Mouse (Mus musculus) kidney, postnatal 0 days (tissue): ENCODE measurements at regions not wholly inside any gene's neighbourhood (a gene's known extent, or its start where the extent isn't known, plus 50 kb on each side); places are given as distances from the start of the nearest gene placed in this dataset.
A peak's percentile ranks its signal among the peaks of the same experiment; 100 is the strongest.

ENCODE experiments used
- ATAC-seq: fragments of 200-750 bp; cut with Nextera tagmentation; replicated peaks from 2 replicates; pipeline ENCODE4 v1.8.0; 2017; ENCODE audit warnings: low read depth, moderate number of reproducible peaks, moderate TSS enrichment, moderate library complexity; ENCODE audit not compliant: low FRiP score
- DNase-seq: peaks from one replicate; pipeline ENCODE4 v3.0.0-alpha.2; 2016; ENCODE audit warnings: low spot score
- H3K27ac ChIP-seq: fragments of 300-500 bp; sonication (generic); 2 replicates; pipeline ENCODE4 v1.5.1; 2014; ENCODE audit warnings: mild to moderate bottlenecking
- H3K27me3 ChIP-seq: fragments of 300-500 bp; sonication (generic); 2 replicates; pipeline ENCODE4 v1.6.1; 2014; ENCODE audit warnings: low read length, mixed read lengths; ENCODE audit not compliant: insufficient read depth
- H3K36me3 ChIP-seq: fragments of 300-500 bp; sonication (generic); 2 replicates; pipeline ENCODE4 v1.6.1; 2014; ENCODE audit warnings: low read length, mixed read lengths; ENCODE audit not compliant: insufficient read depth
- H3K4me1 ChIP-seq: fragments of 300-500 bp; sonication (generic); replicated peaks from 2 replicates; pipeline ENCODE4 v1.6.1; 2014; ENCODE audit warnings: antibody characterized with exemption, low read length, mixed read lengths; ENCODE audit not compliant: insufficient read depth
- H3K4me2 ChIP-seq: fragments of 300-500 bp; sonication (generic); 2 replicates; pipeline ENCODE4 v1.6.1; 2014; ENCODE audit warnings: mild to moderate bottlenecking, low read length, moderate library complexity, mixed read lengths
- H3K4me3 ChIP-seq: fragments of 300-500 bp; sonication (generic); replicated peaks from 2 replicates; pipeline ENCODE4 v1.5.1; 2014; ENCODE audit warnings: low read depth, low read length
- H3K9ac ChIP-seq: fragments of 300-500 bp; sonication (generic); 2 replicates; pipeline ENCODE4 v1.6.1; 2014; ENCODE audit warnings: low read depth, low read length
- H3K9me3 ChIP-seq: fragments of 300-500 bp; sonication (generic); replicated peaks from 2 replicates; pipeline ENCODE4 v1.6.1; 2016; ENCODE audit warnings: low read length, inconsistent platforms, mixed read lengths
- CTCF ChIP-seq: IDR thresholded peaks from 2 replicates; pipeline ENCODE4 v1.5.1; 2016; ENCODE audit warnings: antibody characterized with exemption, low read depth, mild to moderate bottlenecking, moderate library complexity
- WGBS: fragments of 180-500 bp; shearing (Covaris S2); extraction: QIAGEN DNeasy Blood & Tissue Kit; methylation state at CpG from one replicate; pipeline ENCODE4 v1.1.7; 2014; 5-methylcytosine and 5-hydroxymethylcytosine counted together

DNA sequence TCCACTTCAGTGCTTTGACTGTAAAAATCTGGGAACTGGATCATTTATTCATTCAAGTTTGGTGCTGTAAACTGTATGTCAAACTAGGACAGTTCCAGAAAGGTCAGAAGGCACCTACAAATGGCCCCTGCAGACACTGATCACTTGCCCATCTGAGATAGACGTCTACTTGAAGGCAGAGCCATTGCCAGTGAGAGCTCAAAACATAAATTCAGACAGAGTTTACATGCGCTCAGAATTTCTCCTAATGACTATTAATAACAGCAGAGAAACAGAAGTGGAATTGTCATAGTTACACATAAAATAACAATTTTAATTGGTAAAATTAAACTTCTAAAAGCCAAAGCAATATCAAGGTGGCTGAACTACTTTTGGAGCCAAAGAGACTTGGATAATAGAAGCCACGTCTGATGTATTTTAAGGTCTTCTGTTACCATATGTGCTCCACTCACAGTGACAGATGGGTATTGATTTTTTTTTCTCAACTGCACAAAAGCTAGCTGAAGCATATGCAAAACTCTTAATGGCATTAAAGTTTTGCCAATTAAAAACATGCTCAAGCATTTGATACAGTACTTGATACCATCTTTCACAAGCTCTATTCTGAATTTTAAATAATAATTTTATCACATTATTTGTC lies 401.8 kb downstream of the Nova1 start:
- DNase-seq, result no peak
- Histone ChIP-seq H3K27me3 (no peaks in the 10 kb centered on the region), H3K4me1 (no peaks in the 10 kb centered on the region), H3K27ac (no peak overlapping the region), H3K9me3 (no peaks in the 10 kb centered on the region), H3K9ac (no peak overlapping the region), H3K36me3 (no peaks in the 10 kb centered on the region), H3K4me3 (no peak overlapping the region), H3K4me2 (no peak overlapping the region)
- WGBS, result 66% methylated on average over 3 of the region's 3 CpGs
- no peak for ATAC-seq
- no peak for TF ChIP-seq CTCF

DNA sequence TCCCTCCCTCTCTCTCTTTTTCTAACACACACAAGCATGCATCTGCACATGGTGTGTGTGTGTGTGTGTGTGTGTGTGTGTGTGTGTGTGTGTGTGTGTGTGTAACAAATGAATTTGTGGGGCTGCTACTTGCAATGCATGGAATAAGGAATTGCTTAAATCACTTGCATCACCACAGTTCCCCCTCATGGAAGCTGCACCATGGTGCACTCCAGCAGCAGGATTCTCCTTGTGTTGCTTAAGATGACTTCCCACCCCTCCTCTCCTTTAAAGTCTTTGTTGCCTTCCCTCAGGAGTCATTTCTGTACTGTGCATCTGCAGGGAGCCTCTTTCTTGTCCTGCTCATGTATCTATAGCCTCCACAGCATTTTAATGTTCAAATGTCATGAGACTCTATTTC lies 402.5 kb downstream of the Nova1 start:
- ATAC-seq, result no peak
- H3K4me3 ChIP-seq, result no peak overlapping the region
- no peak overlapping the region for H3K4me2 ChIP-seq
- no peak overlapping the region for H3K27ac ChIP-seq
- no peak overlapping the region for H3K9ac ChIP-seq
- H3K36me3 ChIP-seq, result no peaks in the 10 kb centered on the region
- no peak for DNase-seq
- H3K9me3 ChIP-seq, result no peaks in the 10 kb centered on the region
- H3K27me3 ChIP-seq, result no peaks in the 10 kb centered on the region
- TF ChIP-seq CTCF, result peak; percentile 15; the same call in 1 of the 2 replicates
- no peaks in the 10 kb centered on the region for H3K4me1 ChIP-seq

- Histone ChIP-seq H3K4me1 (no peaks in the 10 kb centered on the region), H3K36me3 (no peaks in the 10 kb centered on the region), H3K9me3 (no peaks in the 10 kb centered on the region), H3K9ac (no peak overlapping the region), H3K4me3 (no peak overlapping the region), H3K27me3 (no peaks in the 10 kb centered on the region), H3K27ac (no peak overlapping the region), H3K4me2 (no peak overlapping the region)
- no peak for ATAC-seq
- TF ChIP-seq CTCF, result no peak
- no peak for DNase-seq
Measured at GRCm38 (mm10) chr12:46405674-46406073, 413.1 kb downstream of the Nova1 start.

- 1% methylated on average over 14 of the region's 14 CpGs for WGBS
- Histone ChIP-seq H3K36me3 (no peaks in the 10 kb centered on the region), H3K27me3 (no peaks in the 10 kb centered on the region), H3K4me2 (peak overlapping the region; percentile 76), H3K27ac (no peak overlapping the region), H3K4me1 (no peaks in the 10 kb centered on the region), H3K9ac (peak overlapping the region; percentile 8; the same call in 1 of the 2 replicates), H3K9me3 (no peaks in the 10 kb centered on the region), H3K4me3 (peak overlapping the region; percentile 49)
- TF ChIP-seq CTCF, result no peak
- DNase-seq (peak; percentile 15), ATAC-seq (peak; percentile 71)
Measured at GRCm38 (mm10) chr12:46399653-46399975, 419.1 kb downstream of the Nova1 start.

- Histone ChIP-seq H3K9ac (peak overlapping the region; percentile 8; the same call in 1 of the 2 replicates), H3K4me2 (peak overlapping the region; percentile 76), H3K27me3 (no peaks in the 10 kb centered on the region), H3K4me3 (peak overlapping the region; percentile 49), H3K27ac (no peak overlapping the region), H3K9me3 (no peaks in the 10 kb centered on the region), H3K4me1 (no peaks in the 10 kb centered on the region), H3K36me3 (no peaks in the 10 kb centered on the region)
- 5% methylated on average over 23 of the region's 23 CpGs for WGBS
- ATAC-seq (no peak), DNase-seq (peak; percentile 40)
- 0 out of 2 replicates have a peak, but pooled peaks have one; percentile 7 for TF ChIP-seq CTCF
Measured at GRCm38 (mm10) chr12:46398875-46399652, 419.7 kb downstream of the Nova1 start.

- no peaks in the 10 kb centered on the region for H3K36me3 ChIP-seq
- 32% methylated on average over 4 of the region's 4 CpGs for WGBS
- H3K4me1 ChIP-seq, result no peaks in the 10 kb centered on the region
- H3K27ac ChIP-seq, result no peak overlapping the region
- ATAC-seq, result no peak
- H3K9me3 ChIP-seq, result no peaks in the 10 kb centered on the region
- DNase-seq, result no peak
- no peak overlapping the region for H3K9ac ChIP-seq
- TF ChIP-seq CTCF, result no peak
- no peaks in the 10 kb centered on the region for H3K27me3 ChIP-seq
- H3K4me2 ChIP-seq, result no peak overlapping the region
- no peak overlapping the region for H3K4me3 ChIP-seq
Measured at GRCm38 (mm10) chr12:46395245-46395644, 423.5 kb downstream of the Nova1 start.

GRCm38 (mm10) chr12:46393769-46394168 lies 425.0 kb downstream of the Nova1 start:
- no peak for DNase-seq
- H3K4me2 ChIP-seq, result no peak overlapping the region
- H3K9me3 ChIP-seq, result no peaks in the 10 kb centered on the region
- H3K27me3 ChIP-seq, result no peaks in the 10 kb centered on the region
- H3K36me3 ChIP-seq, result no peaks in the 10 kb centered on the region
- no peak overlapping the region for H3K9ac ChIP-seq
- ATAC-seq, result no peak
- no peak for TF ChIP-seq CTCF
- no peak overlapping the region for H3K27ac ChIP-seq
- H3K4me3 ChIP-seq, result no peak overlapping the region
- no peaks in the 10 kb centered on the region for H3K4me1 ChIP-seq
